Mouse (Mus musculus) neural tube, embryonic 13.5 days (tissue): ENCODE measurements around the gene Syt14. TPM values are rescaled to one million over a fixed set of nuclear protein-coding genes. Genes with fewer than 3 reads are reported as not detected.

Source experiments
- ATAC-seq: fragments of 200-750 bp; cut with Nextera tagmentation; 2 replicates; pipeline ENCODE4 v1.8.0; 2017; ENCODE audit warnings: low read depth, mild to moderate bottlenecking, moderate TSS enrichment, moderate library complexity
- H3K27ac ChIP-seq: fragments of 300-500 bp; sonication (generic); replicated peaks from 2 replicates; pipeline ENCODE4 v1.5.1; 2015; ENCODE audit warnings: moderate library complexity, mild to moderate bottlenecking, inconsistent platforms
- H3K27me3 ChIP-seq: fragments of 300-500 bp; sonication (generic); 2 replicates; pipeline ENCODE4 v1.6.1; 2015; ENCODE audit warnings: mild to moderate bottlenecking, inconsistent platforms
- H3K36me3 ChIP-seq: fragments of 300-500 bp; sonication (generic); 2 replicates; pipeline ENCODE4 v1.6.1; 2015; ENCODE audit warnings: mild to moderate bottlenecking, inconsistent platforms
- H3K4me1 ChIP-seq: fragments of 300-500 bp; sonication (generic); replicated peaks from 2 replicates; pipeline ENCODE4 v1.6.1; 2015; ENCODE audit warnings: inconsistent platforms
- H3K4me2 ChIP-seq: fragments of 300-500 bp; sonication (generic); 2 replicates; pipeline ENCODE4 v1.6.1; 2015; ENCODE audit warnings: inconsistent platforms, mild to moderate bottlenecking, moderate library complexity
- H3K4me3 ChIP-seq: fragments of 300-500 bp; sonication (generic); 2 replicates; pipeline ENCODE4 v1.5.1; 2015; ENCODE audit warnings: mild to moderate bottlenecking, inconsistent platforms
- H3K9ac ChIP-seq: fragments of 300-500 bp; sonication (generic); 2 replicates; pipeline ENCODE4 v1.6.1; 2015; ENCODE audit warnings: moderate library complexity, mild to moderate bottlenecking, inconsistent platforms
- H3K9me3 ChIP-seq: fragments of 300-500 bp; sonication (generic); 2 replicates; pipeline ENCODE4 v1.6.1; 2016; ENCODE audit warnings: inconsistent platforms
- WGBS: fragments of 180-500 bp; shearing (Covaris S2); methylation state at CpG from one replicate; pipeline ENCODE4 v1.1.7; 2015; 5-methylcytosine and 5-hydroxymethylcytosine counted together
- polyA plus RNA-seq: library from polyadenylated mRNA; unstranded; fragments of >200 nt; fragmentation: Nextera tagmentation; extraction: Ambion mirVana; gene quantifications from 2 replicates; pipeline ENCODE4 v1.2.1, GENCODE M21; 2015

Syt14 gene
- polyA plus RNA-seq, 1 experiment from 2014 or later: 5.6 TPM

GRCm38 (mm10) chr1:193024311-193024710 is 11.3 kb downstream of the Syt14 start:
- Histone ChIP-seq H3K4me3 (no peak overlapping the region), H3K4me1 (no peaks in the 10 kb centered on the region), H3K9ac (no peak overlapping the region), H3K36me3 (peaks cover 5% of the 10 kb centered on the region; the same call in 1 of the 2 replicates), H3K27me3 (no peaks in the 10 kb centered on the region), H3K9me3 (no peaks in the 10 kb centered on the region), H3K4me2 (no peak overlapping the region), H3K27ac (no peak overlapping the region)
- WGBS: 72% methylated on average over 1 of the region's 1 CpGs
- no peak for ATAC-seq

GRCm38 (mm10) chr1:193012351-193012750 is 23.2 kb downstream of the Syt14 start:
- H3K9ac ChIP-seq: no peak overlapping the region
- H3K9me3 ChIP-seq: no peaks in the 10 kb centered on the region
- WGBS: 96% methylated on average over 2 of the region's 2 CpGs
- H3K4me3 ChIP-seq: no peak overlapping the region
- H3K4me1 ChIP-seq: no peaks in the 10 kb centered on the region
- H3K36me3 ChIP-seq: no peaks in the 10 kb centered on the region
- no peak overlapping the region for H3K4me2 ChIP-seq
- H3K27me3 ChIP-seq: no peaks in the 10 kb centered on the region
- no peak overlapping the region for H3K27ac ChIP-seq
- no peak for ATAC-seq

GRCm38 (mm10) chr1:193011000-193011769 is 24.4 kb downstream of the Syt14 start:
- Histone ChIP-seq H3K4me2 (no peak overlapping the region), H3K27me3 (no peaks in the 10 kb centered on the region), H3K36me3 (no peaks in the 10 kb centered on the region), H3K4me3 (no peak overlapping the region), H3K9ac (no peak overlapping the region), H3K4me1 (no peaks in the 10 kb centered on the region), H3K9me3 (no peaks in the 10 kb centered on the region), H3K27ac (no peak overlapping the region)
- whole genome bisulfite sequencing: 93% methylated on average over 3 of the region's 3 CpGs
- ATAC-seq: no peak

- Histone ChIP-seq H3K4me1 (no peaks in the 10 kb centered on the region), H3K9me3 (no peaks in the 10 kb centered on the region), H3K27ac (no peak overlapping the region), H3K27me3 (no peaks in the 10 kb centered on the region), H3K36me3 (no peaks in the 10 kb centered on the region), H3K4me3 (no peak overlapping the region), H3K4me2 (no peak overlapping the region), H3K9ac (no peak overlapping the region)
- WGBS: 89% methylated on average over 1 of the region's 1 CpGs
- no peak for ATAC-seq
Observed at GRCm38 (mm10) chr1:193004581-193004980, 31.0 kb downstream of the Syt14 start.

GRCm38 (mm10) chr1:193003953-193004352 is 31.6 kb downstream of the Syt14 start:
- Histone ChIP-seq H3K9ac (no peak overlapping the region), H3K9me3 (no peaks in the 10 kb centered on the region), H3K27me3 (no peaks in the 10 kb centered on the region), H3K4me1 (no peaks in the 10 kb centered on the region), H3K27ac (peak overlapping the region; percentile 4; the same call in 1 of the 2 replicates), H3K4me3 (no peak overlapping the region), H3K4me2 (no peak overlapping the region), H3K36me3 (no peaks in the 10 kb centered on the region)
- ATAC-seq: no peak
- 91% methylated on average over 2 of the region's 2 CpGs for WGBS

GRCm38 (mm10) chr1:193002307-193002706 is 33.3 kb downstream of the Syt14 start:
- H3K4me2 ChIP-seq: no peak overlapping the region
- no peak for ATAC-seq
- H3K9ac ChIP-seq: no peak overlapping the region
- H3K4me3 ChIP-seq: no peak overlapping the region
- no peaks in the 10 kb centered on the region for H3K36me3 ChIP-seq
- no peak overlapping the region for H3K27ac ChIP-seq
- no peaks in the 10 kb centered on the region for H3K4me1 ChIP-seq
- H3K27me3 ChIP-seq: no peaks in the 10 kb centered on the region
- 92% methylated on average over 4 of the region's 4 CpGs for WGBS
- no peaks in the 10 kb centered on the region for H3K9me3 ChIP-seq

- WGBS: 84% methylated on average over 2 of the region's 2 CpGs
Observed at GRCm38 (mm10) chr1:193001587-193001986, 34.0 kb downstream of the Syt14 start.

GRCm38 (mm10) chr1:193000908-193001307 is 34.7 kb downstream of the Syt14 start:
- no peaks in the 10 kb centered on the region for H3K27me3 ChIP-seq
- H3K36me3 ChIP-seq: no peaks in the 10 kb centered on the region
- H3K27ac ChIP-seq: no peak overlapping the region
- H3K4me3 ChIP-seq: no peak overlapping the region
- H3K4me2 ChIP-seq: no peak overlapping the region
- H3K9me3 ChIP-seq: no peaks in the 10 kb centered on the region
- H3K9ac ChIP-seq: no peak overlapping the region
- ATAC-seq: no peak
- H3K4me1 ChIP-seq: no peaks in the 10 kb centered on the region

More at GRCm38 (mm10) chr1:193001587-193001986, 34.0 kb downstream of the Syt14 start:
- no peak overlapping the region for H3K4me3 ChIP-seq
- no peaks in the 10 kb centered on the region for H3K27me3 ChIP-seq
- no peak overlapping the region for H3K9ac ChIP-seq
- H3K4me2 ChIP-seq: no peak overlapping the region
- no peak for ATAC-seq
- no peaks in the 10 kb centered on the region for H3K9me3 ChIP-seq
- no peaks in the 10 kb centered on the region for H3K36me3 ChIP-seq
- no peaks in the 10 kb centered on the region for H3K4me1 ChIP-seq
- H3K27ac ChIP-seq: no peak overlapping the region

GRCm38 (mm10) chr1:192994179-192994873 is 41.2 kb downstream of the Syt14 start:
- no peaks in the 10 kb centered on the region for H3K27me3 ChIP-seq
- H3K4me3 ChIP-seq: no peak overlapping the region
- no peak for ATAC-seq
- WGBS: 90% methylated on average over 2 of the region's 2 CpGs
- no peak overlapping the region for H3K27ac ChIP-seq
- H3K4me1 ChIP-seq: no peaks in the 10 kb centered on the region
- no peaks in the 10 kb centered on the region for H3K36me3 ChIP-seq
- no peak overlapping the region for H3K9ac ChIP-seq
- H3K4me2 ChIP-seq: no peak overlapping the region
- no peaks in the 10 kb centered on the region for H3K9me3 ChIP-seq

GRCm38 (mm10) chr1:192993491-192993890 is 42.1 kb downstream of the Syt14 start:
- Histone ChIP-seq H3K4me2 (no peak overlapping the region), H3K9ac (no peak overlapping the region), H3K4me3 (no peak overlapping the region), H3K4me1 (no peaks in the 10 kb centered on the region), H3K27me3 (no peaks in the 10 kb centered on the region), H3K27ac (no peak overlapping the region), H3K9me3 (no peaks in the 10 kb centered on the region), H3K36me3 (no peaks in the 10 kb centered on the region)
- no peak for ATAC-seq

GRCm38 (mm10) chr1:192987203-192987602 is 48.4 kb downstream of the Syt14 start:
- Histone ChIP-seq H3K9ac (no peak overlapping the region), H3K36me3 (no peaks in the 10 kb centered on the region), H3K4me2 (no peak overlapping the region), H3K27me3 (no peaks in the 10 kb centered on the region), H3K4me3 (no peak overlapping the region), H3K27ac (no peak overlapping the region), H3K4me1 (no peaks in the 10 kb centered on the region), H3K9me3 (no peaks in the 10 kb centered on the region)
- ATAC-seq: no peak
- 93% methylated on average over 3 of the region's 3 CpGs for WGBS

GRCm38 (mm10) chr1:192986481-192986880 is 49.1 kb downstream of the Syt14 start:
- H3K9ac ChIP-seq: no peak overlapping the region
- H3K4me1 ChIP-seq: no peaks in the 10 kb centered on the region
- H3K36me3 ChIP-seq: no peaks in the 10 kb centered on the region
- H3K9me3 ChIP-seq: no peaks in the 10 kb centered on the region
- H3K4me3 ChIP-seq: no peak overlapping the region
- 83% methylated on average over 3 of the region's 3 CpGs for WGBS
- no peak overlapping the region for H3K4me2 ChIP-seq
- no peak overlapping the region for H3K27ac ChIP-seq
- ATAC-seq: no peak
- no peaks in the 10 kb centered on the region for H3K27me3 ChIP-seq
